Comparison of ENCODE assay signal across 23 mouse cellular contexts in genomic region chr9:36961153-36961552, GRCm38 (mm10).
"Had no signal": no experiment of that assay in that cellular context is flagged by ENCODE, and none has a peak within 500 bp of the region (broad histone marks: within the 10 kb centered on the region; RNA-seq: fewer than 3 reads in every experiment).

No protein-coding gene starts in this region.

- H3K4me1 ChIP-seq: liver, embryonic 12.5 days had no signal

- H3K27ac ChIP-seq: heart, embryonic 10.5 days; hindbrain, embryonic 15.5 days; hindbrain, postnatal 0 days; kidney, embryonic 15.5 days; kidney, postnatal 0 days; limb, embryonic 13.5 days; limb, embryonic 15.5 days; liver, embryonic 12.5 days; liver, embryonic 14.5 days had no signal

- H3K4me3 ChIP-seq: heart, embryonic 10.5 days; heart, embryonic 12.5 days; hindbrain, embryonic 13.5 days; hindbrain, embryonic 15.5 days; kidney, embryonic 15.5 days; limb, embryonic 13.5 days; limb, embryonic 15.5 days; liver, embryonic 12.5 days had no signal

- DNase-seq: forebrain, postnatal 0 days; gastrocnemius, postnatal 10 days; gastrocnemius, postnatal 25 days; heart, adult 11 months; kidney, adult 11 months; kidney, adult 2 months; kidney, adult 9 months; kidney, postnatal 14 days; kidney, postnatal 36 days; layer of hippocampus, adult 9-11 months; layer of hippocampus, postnatal 36 days; left cerebral cortex, postnatal 4 days had no signal

- H3K36me3 ChIP-seq: heart, embryonic 10.5 days; heart, embryonic 12.5 days; hindbrain, embryonic 13.5 days; hindbrain, embryonic 15.5 days; kidney, embryonic 15.5 days; limb, embryonic 13.5 days; limb, embryonic 15.5 days; liver, embryonic 12.5 days had no signal

- H3K9ac ChIP-seq: forebrain, postnatal 0 days; heart, embryonic 12.5 days; hindbrain, embryonic 13.5 days; hindbrain, embryonic 15.5 days; kidney, embryonic 15.5 days; limb, embryonic 13.5 days; limb, embryonic 15.5 days; liver, embryonic 12.5 days; liver, embryonic 14.5 days had no signal

- H3K27me3 ChIP-seq: heart, embryonic 12.5 days; hindbrain, embryonic 13.5 days; hindbrain, embryonic 15.5 days; kidney, embryonic 15.5 days had no signal
